Mouse (Mus musculus) urinary bladder, postnatal 14 days (tissue): ENCODE measurements around the gene Tlk1.

Experiments used
- DNase-seq: peaks from one replicate; pipeline ENCODE4 v3.0.0; 2021; ENCODE audit warnings: low spot score

Gene Tlk1

GRCm38 (mm10) chr2:70825371-70826051, at the start of gene Tlk1:
TSS of gene Tlk1 (minus strand) at chr2:70825728.
- peak; percentile 79 for DNase-seq

- DNase-seq: no peak
Observed at GRCm38 (mm10) chr2:70875129-70875528, 49.6 kb upstream of the Tlk1 start.

GRCm38 (mm10) chr2:70873168-70873567, 47.6 kb upstream of the Tlk1 start:
- no peak for DNase-seq

- no peak for DNase-seq
Observed at GRCm38 (mm10) chr2:70871466-70872022, 46.0 kb upstream of the Tlk1 start.

- DNase-seq: no peak
Observed at GRCm38 (mm10) chr2:70870819-70871218, 45.3 kb upstream of the Tlk1 start.

- no peak for DNase-seq
Observed at GRCm38 (mm10) chr2:70869116-70869515, 43.6 kb upstream of the Tlk1 start.

- no peak for DNase-seq
Observed at GRCm38 (mm10) chr2:70867231-70867630, 41.7 kb upstream of the Tlk1 start.

GRCm38 (mm10) chr2:70862881-70863280, 37.4 kb upstream of the Tlk1 start:
- no peak for DNase-seq

GRCm38 (mm10) chr2:70859740-70860139, 34.2 kb upstream of the Tlk1 start:
- no peak for DNase-seq

- no peak for DNase-seq
Observed at GRCm38 (mm10) chr2:70856971-70857370, 31.4 kb upstream of the Tlk1 start.

GRCm38 (mm10) chr2:70854231-70854888, 28.8 kb upstream of the Tlk1 start:
- DNase-seq: no peak

- no peak for DNase-seq
Observed at GRCm38 (mm10) chr2:70853329-70853728, 27.8 kb upstream of the Tlk1 start.

GRCm38 (mm10) chr2:70852796-70853221, 27.3 kb upstream of the Tlk1 start:
- no peak for DNase-seq

- DNase-seq: no peak
Observed at GRCm38 (mm10) chr2:70852186-70852795, 26.8 kb upstream of the Tlk1 start.

- no peak for DNase-seq
Observed at GRCm38 (mm10) chr2:70845871-70846270, 20.3 kb upstream of the Tlk1 start.

- no peak for DNase-seq
Observed at GRCm38 (mm10) chr2:70844694-70845395, 19.3 kb upstream of the Tlk1 start.

GRCm38 (mm10) chr2:70842049-70842618, 16.6 kb upstream of the Tlk1 start:
- peak; percentile 31 for DNase-seq

GRCm38 (mm10) chr2:70838536-70839216, 13.1 kb upstream of the Tlk1 start:
- DNase-seq: peak; percentile 10

- DNase-seq: no peak
Observed at GRCm38 (mm10) chr2:70836306-70836651, 10.8 kb upstream of the Tlk1 start.

- no peak for DNase-seq
Observed at GRCm38 (mm10) chr2:70835641-70836305, 10.2 kb upstream of the Tlk1 start.

- no peak for DNase-seq
Observed at GRCm38 (mm10) chr2:70835209-70835608, 9.7 kb upstream of the Tlk1 start.
